Mouse (Mus musculus): ENCODE measurements around the gene Ccdc58. TPM values are rescaled to one million over a fixed set of nuclear protein-coding genes. Genes with fewer than 3 reads are reported as not detected.

Ccdc58 gene
- polyA plus RNA-seq (2012; rRNA removed), result 63.0 and 68.6 TPM in 2 replicates

DNA sequence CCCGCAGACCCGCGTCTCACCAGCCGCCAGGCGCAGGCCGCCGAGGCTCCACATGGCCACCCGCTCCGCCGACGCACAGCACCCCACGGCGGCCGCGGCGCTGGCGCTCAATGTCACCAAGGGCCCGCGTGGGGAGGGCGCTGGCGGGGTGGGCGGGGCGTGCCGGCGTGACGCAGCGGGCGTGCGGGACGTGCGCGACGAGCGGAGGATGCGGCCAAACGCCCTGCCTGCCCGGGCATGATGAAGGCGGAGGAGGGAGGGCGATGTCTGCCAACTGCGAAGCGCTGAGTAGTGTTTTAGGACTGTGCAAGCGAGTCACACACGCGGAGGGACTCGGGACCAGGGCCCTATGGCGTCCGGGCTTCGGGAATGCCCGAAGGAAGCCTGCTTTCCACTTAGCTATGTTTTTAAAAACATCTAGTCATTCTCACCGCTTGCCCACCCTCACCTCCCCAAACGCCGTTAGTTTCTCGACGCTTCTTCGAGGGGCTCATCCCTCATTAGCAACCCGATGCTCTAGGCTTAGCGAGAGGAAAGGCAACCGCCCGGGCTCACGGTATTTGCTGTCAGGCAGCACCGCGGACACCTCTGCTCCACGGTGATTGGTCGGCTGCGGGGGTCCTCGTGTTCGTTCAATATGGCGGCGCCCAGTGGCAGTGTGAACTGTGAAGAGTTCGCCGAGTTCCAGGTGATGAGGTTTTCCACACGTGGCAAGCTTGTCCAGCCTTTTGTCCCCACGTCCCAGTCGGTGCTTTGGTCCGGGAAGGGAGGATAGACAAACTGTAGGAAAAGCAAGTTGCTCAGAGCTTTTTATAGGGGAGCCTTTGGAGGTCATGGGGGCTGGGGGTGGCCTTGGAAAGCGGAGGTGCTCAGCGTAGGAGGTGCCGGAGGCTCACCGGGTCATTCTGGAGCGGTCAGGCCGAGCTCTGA is at the start of gene Ccdc58, which contains the start of gene Fam162a:
Gene Ccdc58, plus strand, starts transcription at position 236 of the 930 bp plus-strand sequence.
Gene Fam162a, minus strand, starts transcription at position 145 of the 930 bp plus-strand sequence.

DNA sequence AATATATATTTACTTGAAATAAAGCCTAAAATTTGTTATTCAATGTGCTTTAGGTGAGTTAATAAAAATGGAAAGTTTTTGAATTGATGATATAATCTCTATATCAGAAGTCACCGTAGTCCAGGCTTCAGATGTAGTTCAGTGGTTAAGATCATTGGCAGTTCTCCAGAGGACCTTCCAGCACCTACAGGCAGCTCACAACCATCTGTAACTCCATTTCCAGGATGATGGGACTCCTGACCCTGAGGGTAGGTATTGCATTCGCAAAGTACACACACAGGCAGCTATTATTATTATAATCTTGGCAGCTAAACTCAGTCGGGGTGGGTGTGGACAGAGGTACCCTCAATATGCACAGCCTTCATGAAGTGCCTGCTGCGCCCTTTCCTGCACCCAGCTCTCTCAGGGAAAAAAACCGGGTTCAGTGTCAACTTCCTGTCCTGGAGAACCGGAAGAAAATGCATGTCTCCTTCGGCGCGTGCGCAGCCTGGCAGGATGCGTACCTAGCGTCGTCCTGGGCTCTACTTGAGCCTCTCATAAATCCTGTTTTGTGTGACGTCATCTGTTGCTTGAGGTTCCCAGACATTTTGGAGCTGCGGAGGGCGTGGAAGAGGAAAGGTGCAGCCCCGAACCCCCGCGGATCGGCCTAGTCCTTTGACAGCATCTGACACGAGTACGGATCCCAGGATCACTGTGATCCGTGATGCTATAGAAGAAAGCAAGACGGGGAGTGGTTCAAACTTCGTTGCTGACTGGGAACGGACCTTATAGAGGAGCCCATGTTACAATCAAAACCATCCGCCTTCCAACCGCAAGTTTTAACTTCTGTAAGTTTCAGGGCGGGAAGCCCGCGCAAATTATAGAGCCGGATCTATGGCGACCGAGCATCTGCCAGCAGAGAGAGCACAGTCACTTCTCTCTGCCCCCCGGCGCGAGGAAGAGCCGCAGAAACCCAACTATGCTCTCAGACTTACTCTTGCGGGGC is 30.6 kb upstream of the Ccdc58 start, which contains the start of gene Wdr5b:
Gene Wdr5b, plus strand, starts transcription at position 551 of the 985 bp plus-strand sequence.

DNA sequence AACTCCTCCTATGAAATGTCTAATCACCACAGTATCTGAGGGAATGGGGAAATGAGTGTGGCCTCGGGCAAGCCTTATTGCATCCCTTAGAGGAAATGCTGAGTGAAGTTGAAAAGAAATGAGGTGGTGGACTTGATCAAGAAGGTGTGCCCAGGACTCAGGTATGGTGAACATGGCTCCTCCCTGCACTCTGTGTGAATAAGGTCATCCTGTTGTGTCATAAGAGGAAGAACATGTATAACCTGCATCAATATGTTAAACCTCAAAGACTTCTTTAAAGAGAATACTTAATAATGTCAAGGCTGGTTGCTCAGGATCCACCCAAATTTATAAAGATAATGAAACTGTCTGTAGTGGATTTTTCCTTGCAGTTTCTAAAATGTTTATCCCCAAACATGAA is 59.7 kb downstream of the Ccdc58 start, which contains the start of gene Csta1:
Gene Csta1, minus strand, starts transcription at position 101 of the 400 bp plus-strand sequence.

Other genes with a start within 250 kb of the Ccdc58 start
- 1.4 and 2.1 TPM in 2 replicates for gene Parp14, start 200.1 kb upstream of the Ccdc58 start, polyA plus RNA-seq (2012; rRNA removed)
- 5.8 and 7.4 TPM in 2 replicates for gene Parp9, start 133.2 kb upstream of the Ccdc58 start, polyA plus RNA-seq (2012; rRNA removed)
- 2.4 and 3.4 TPM in 2 replicates for gene Dtx3l, start 132.5 kb upstream of the Ccdc58 start, polyA plus RNA-seq (2012; rRNA removed)
- gene Kpna1, start 92.9 kb upstream of the Ccdc58 start, polyA plus RNA-seq (2012; rRNA removed), result 11.1 and 13.5 TPM in 2 replicates
- gene Wdr5b, start 30.5 kb upstream of the Ccdc58 start, polyA plus RNA-seq (2012; rRNA removed), result 2.2 and 2.3 TPM in 2 replicates
- gene Fam162a, start 91 bp upstream of the Ccdc58 start, polyA plus RNA-seq (2012; rRNA removed), result 77.8 TPM in 2 replicates
- not detected in 2 replicates for gene Csta1, start 59.6 kb downstream of the Ccdc58 start, polyA plus RNA-seq (2012; rRNA removed)
- 29.8 and 44.8 TPM in 2 replicates for gene Stfa2l1, start 85.1 kb downstream of the Ccdc58 start, polyA plus RNA-seq (2012; rRNA removed)
- 78.4 and 119 TPM in 2 replicates for gene Gm5483, start 112.5 kb downstream of the Ccdc58 start, polyA plus RNA-seq (2012; rRNA removed)
- 0.40 and 1.3 TPM in 2 replicates for gene Gm5416, start 138.7 kb downstream of the Ccdc58 start, polyA plus RNA-seq (2012; rRNA removed)
- gene 2010005H15Rik, start 149.8 kb downstream of the Ccdc58 start, polyA plus RNA-seq (2012; rRNA removed), result 2.1 and 2.8 TPM in 2 replicates
- gene Stfa1, start 205.3 kb downstream of the Ccdc58 start, polyA plus RNA-seq (2012; rRNA removed), result 108 and 154 TPM in 2 replicates

Data from liver, embryonic 14 days (tissue).